Comparison of ENCODE assay signal across 8 mouse cellular contexts in the genomic region with DNA sequence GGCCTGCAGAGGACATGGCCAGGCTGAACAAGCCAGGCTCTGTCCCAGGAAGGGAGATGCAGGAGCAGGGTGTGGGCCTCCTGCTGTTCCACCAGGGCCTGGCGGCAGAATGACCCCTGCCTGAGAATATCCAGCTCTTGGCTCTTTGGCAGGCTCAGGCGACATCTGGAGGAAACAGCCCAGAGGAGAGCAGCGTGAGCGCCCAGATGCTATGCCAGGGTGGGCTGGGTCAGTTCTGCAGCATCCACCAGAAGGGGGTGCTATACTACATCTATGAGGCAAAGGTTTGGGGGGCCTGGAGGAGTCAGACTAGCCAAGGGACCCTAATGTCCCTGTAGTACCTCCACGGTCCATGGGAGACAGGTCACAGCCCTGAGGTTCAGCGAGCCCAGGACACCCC. TPM values are rescaled to one million over a fixed set of nuclear protein-coding genes. Genes with fewer than 3 reads are reported as not detected.
DNase-seq lines count a peak whose midpoint lies in the region; ATAC-seq and TF ChIP-seq lines count a peak whose summit lies in the region.

No protein-coding gene starts in this region.

- no peaks in the 10 kb centered on the region for H3K9me3 ChIP-seq in CH12.LX (replicated peaks; ENCODE audit: low read length)
- no peaks in the 10 kb centered on the region for H3K9me3 ChIP-seq in embryonic facial prominence, embryonic 14.5 days (ENCODE audit: control insufficient read depth, low read length)
- no peaks in the 10 kb centered on the region for H3K9me3 ChIP-seq in limb, embryonic 10.5 days (replicated peaks)
- H3K9me3 ChIP-seq in midbrain, embryonic 13.5 days = no peaks in the 10 kb centered on the region

- H3K36me3 ChIP-seq in CH12.LX (replicated peaks in 1 of 2; ENCODE audit: control insufficient read depth in 1 of 2, insufficient read depth in 1 of 2, low read length in 1 of 2) = peaks cover 83 to 99% of the 10 kb centered on the region in 2 experiments
- H3K36me3 ChIP-seq in embryonic facial prominence, embryonic 14.5 days (ENCODE audit: control insufficient read depth, insufficient read depth, low read length) = peaks cover 92% of the 10 kb centered on the region
- peaks cover 98% of the 10 kb centered on the region for H3K36me3 ChIP-seq in limb, embryonic 10.5 days
- peaks cover 94% of the 10 kb centered on the region for H3K36me3 ChIP-seq in midbrain, embryonic 13.5 days

- no peak for TF ChIP-seq EP300 in CH12.LX (IDR thresholded peaks at IDR 0.05; ENCODE audit: low read length)

- dilution Hi-C loops in CH12.LX (cut with MboI; ENCODE audit: extremely low pct_ligation_motif_present, extremely low pct_unique_long_range_greater_than_20kb, low sequenced_read_pairs) = no loop called here

- intact Hi-C loops in heart, postnatal 25 days (cut with DNase I) = loop anchor here (1.0 kb wide), 1 partner anchor 66 kb away; no protein-coding TSS in a partner anchor

- WGBS in embryonic facial prominence, embryonic 14.5 days = 31% methylated on average over 6 of the region's 6 CpGs
- WGBS in limb, embryonic 10.5 days = 41% methylated on average over 6 of the region's 6 CpGs
- 40% methylated on average over 6 of the region's 6 CpGs for WGBS in midbrain, embryonic 13.5 days

- no peaks in the 10 kb centered on the region for H3K27me3 ChIP-seq in CH12.LX (replicated peaks)
- H3K27me3 ChIP-seq in embryonic facial prominence, embryonic 14.5 days (replicated peaks; ENCODE audit: control insufficient read depth, insufficient read depth, low read length) = no peaks in the 10 kb centered on the region
- no peaks in the 10 kb centered on the region for H3K27me3 ChIP-seq in limb, embryonic 10.5 days (ENCODE audit: low read depth, poor library complexity, severe bottlenecking)
- H3K27me3 ChIP-seq in midbrain, embryonic 13.5 days = no peaks in the 10 kb centered on the region

- peak; percentile 50 for TF ChIP-seq RAD21 in CH12.LX (IDR thresholded peaks at IDR 0.05; ENCODE audit: low read depth, low read length)

- H3K4me3 ChIP-seq in CH12.LX (replicated peaks in 1 of 3; ENCODE audit: low read depth in 2 of 3, low read length in 2 of 3, poor library complexity in 1 of 3) = no peak overlapping the region
- no peak overlapping the region for H3K4me3 ChIP-seq in embryonic facial prominence, embryonic 14.5 days (ENCODE audit: low read depth, low read length)
- no peak overlapping the region for H3K4me3 ChIP-seq in limb, embryonic 10.5 days
- no peak overlapping the region for H3K4me3 ChIP-seq in midbrain, embryonic 13.5 days (replicated peaks)

- no peak for TF ChIP-seq POLR2A in CH12.LX (IDR thresholded peaks at IDR 0.05; ENCODE audit: low read depth, low read length)

- no peak overlapping the region for H3K27ac ChIP-seq in CH12.LX (ENCODE audit: insufficient read depth, low read depth)
- H3K27ac ChIP-seq in embryonic facial prominence, embryonic 14.5 days (replicated peaks; ENCODE audit: low read depth, low read length) = no peak overlapping the region
- H3K27ac ChIP-seq in limb, embryonic 10.5 days = no peak overlapping the region
- H3K27ac ChIP-seq in midbrain, embryonic 13.5 days = peak overlapping the region; percentile 86

- in situ Hi-C loops in CH12.LX (cut with MboI; ENCODE audit: low pct_ligation_motif_present, low pct_unique_long_range_greater_than_20kb, low sequenced_read_pairs) = no loop called here

- H3K9ac ChIP-seq in CH12.LX (ENCODE audit: insufficient read depth, low read depth) = no peak overlapping the region
- H3K9ac ChIP-seq in embryonic facial prominence, embryonic 14.5 days (ENCODE audit: low read depth, low read length) = 0 out of 2 replicates have a peak overlapping the region, but pooled peaks have one; percentile 30
- H3K9ac ChIP-seq in midbrain, embryonic 13.5 days (replicated peaks) = 0 out of 2 replicates have a peak overlapping the region, but pooled peaks have one; percentile 36

- no peak overlapping the region for H3K4me2 ChIP-seq in CH12.LX (ENCODE audit: insufficient read depth, low read depth, poor library complexity, severe bottlenecking)
- H3K4me2 ChIP-seq in embryonic facial prominence, embryonic 14.5 days (ENCODE audit: low read depth, low read length) = no peak overlapping the region
- H3K4me2 ChIP-seq in midbrain, embryonic 13.5 days (replicated peaks) = no peak overlapping the region

- H3K79me2 ChIP-seq in CH12.LX (replicated peaks; ENCODE audit: control insufficient read depth, extremely low read depth, insufficient read depth, poor library complexity, severe bottlenecking) = no peaks in the 10 kb centered on the region

- peaks cover 0 to 25% of the 10 kb centered on the region in 2 experiments; a peak in 2 of 4 replicates for H3K4me1 ChIP-seq in CH12.LX (ENCODE audit: control insufficient read depth in 1 of 2, insufficient read depth in 2 of 2)
- H3K4me1 ChIP-seq in embryonic facial prominence, embryonic 14.5 days (ENCODE audit: control insufficient read depth, insufficient read depth, low read length) = peaks cover 17% of the 10 kb centered on the region
- peaks cover 29% of the 10 kb centered on the region for H3K4me1 ChIP-seq in limb, embryonic 10.5 days
- peaks cover 51% of the 10 kb centered on the region for H3K4me1 ChIP-seq in midbrain, embryonic 13.5 days (replicated peaks)

- peak; percentile 53 for DNase-seq in A20 (ENCODE audit: low read depth, low spot score)
- DNase-seq in CH12.LX (ENCODE audit: extremely low read depth) = no peak
- peak; percentile 76 for DNase-seq in embryonic facial prominence, embryonic 14.5 days (ENCODE audit: low spot score)
- peak; percentile 53 for DNase-seq in heart, postnatal 25 days (ENCODE audit: low spot score)
- DNase-seq in limb, embryonic 10.5 days (ENCODE audit: low spot score) = peak; percentile 60
- no peak for DNase-seq in ovary, postnatal 36 days (ENCODE audit: low spot score)
- DNase-seq in frontal cortex, postnatal 14 days (ENCODE audit: low spot score in 2 of 2) = no peak

- TF ChIP-seq CTCF in CH12.LX (conservative IDR thresholded peaks at IDR 0.05 in 1 of 2, IDR thresholded peaks at IDR 0.05 in 1 of 2; ENCODE audit: low read depth in 2 of 2, low read length in 2 of 2) = peak in 1 of 2 experiments; percentile 61; a peak in 2 of 4 replicates

- peak; percentile 35 for ATAC-seq in embryonic facial prominence, embryonic 14.5 days (ENCODE audit: low read depth)
- ATAC-seq in midbrain, embryonic 13.5 days = peak; percentile 32

TF ChIP-seq in CH12.LX, 34 proteins besides CTCF, POLR2A, EP300 and RAD21:
- TF ChIP-seq BHLHE40 (IDR thresholded peaks at IDR 0.05; ENCODE audit: low read depth, low read length) (no peak), SMC3 (IDR thresholded peaks at IDR 0.05; ENCODE audit: low read depth, low read length) (peak; percentile 53), USF2 (conservative IDR thresholded peaks at IDR 0.05; ENCODE audit: low read depth, low read length) (no peak)

RNA-seq across cellular contexts. Expression of a gene that starts 12.0 kb away (rescaled TPM):
- 12.0 and 13.3 TPM in 2 replicates for total RNA-seq in CH12.LX (2012; rRNA removed)
- total RNA-seq in CH12.LX (2014; rRNA removed) = 9.2 and 10.3 TPM in 2 replicates
- 22.8 and 28.2 TPM in 2 replicates for polyA plus RNA-seq in CH12.LX (2012; ENCODE audit: insufficient read length, low read depth)
- polyA plus RNA-seq in embryonic facial prominence, embryonic 14.5 days (2014; fragmentation: Nextera tagmentation; extraction: Ambion mirVana) = 10.8 and 11.7 TPM in 2 replicates
- total RNA-seq in heart, postnatal 25 days (2021) = 1 to 10 TPM; 6.9 to 7.5 TPM
- 54.9 and 63.1 TPM in 2 replicates for polyA plus RNA-seq in limb, embryonic 10.5 days (2016; fragmentation: Nextera tagmentation; extraction: Ambion mirVana)
- 41.1 and 52.8 TPM in 2 replicates for polyA plus RNA-seq in midbrain, embryonic 13.5 days (2015; fragmentation: Nextera tagmentation; extraction: Ambion mirVana)

RNA-seq across cellular contexts. Expression of a gene that starts 38.1 kb away (rescaled TPM):
- 40.6 and 45.5 TPM in 2 replicates for total RNA-seq in CH12.LX (2012; rRNA removed)
- 63.1 and 65.7 TPM in 2 replicates for total RNA-seq in CH12.LX (2014; rRNA removed)
- polyA plus RNA-seq in CH12.LX (2012; ENCODE audit: insufficient read length, low read depth) = 61.2 and 69.3 TPM in 2 replicates
- polyA plus RNA-seq in embryonic facial prominence, embryonic 14.5 days (2014; fragmentation: Nextera tagmentation; extraction: Ambion mirVana) = 47.8 and 48.4 TPM in 2 replicates
- 10 to 100 TPM; 14.4 to 17.7 TPM for total RNA-seq in heart, postnatal 25 days (2021)
- polyA plus RNA-seq in limb, embryonic 10.5 days (2016; fragmentation: Nextera tagmentation; extraction: Ambion mirVana) = 92.0 and 92.4 TPM in 2 replicates
- 73.7 and 74.6 TPM in 2 replicates for polyA plus RNA-seq in midbrain, embryonic 13.5 days (2015; fragmentation: Nextera tagmentation; extraction: Ambion mirVana)

Comparison
In these comparisons a context has a peak if more than half of its experiments do, and no peak if none do; other contexts are left out.
1. DNase-seq: peak in A20 (single experiment), embryonic facial prominence, embryonic 14.5 days (single experiment), heart, postnatal 25 days (single experiment) and limb, embryonic 10.5 days (single experiment); none in CH12.LX (single experiment), ovary, postnatal 36 days (single experiment) and frontal cortex, postnatal 14 days (0 of 2).